Mouse (Mus musculus): ENCODE data around the gene Slc22a14.

The Slc22a14 gene

GRCm38 (mm10) chr9:119143372-119143771 lies 222.0 kb downstream of the Slc22a14 start:
- DNase-seq (ENCODE audit: low spot score in 2 of 2): no peak

- DNase-seq (ENCODE audit: low spot score in 2 of 2): no peak
These were observed 223.3 kb downstream of the Slc22a14 start for GRCm38 (mm10) chr9:119142066-119142465.

GRCm38 (mm10) chr9:119138836-119139235 lies 226.5 kb downstream of the Slc22a14 start:
- DNase-seq (ENCODE audit: low spot score in 2 of 2): no peak

GRCm38 (mm10) chr9:119130692-119131091 lies 234.7 kb downstream of the Slc22a14 start:
- DNase-seq (ENCODE audit: low spot score in 2 of 2): no peak

GRCm38 (mm10) chr9:119128436-119129181 lies 236.7 kb downstream of the Slc22a14 start:
- no peak for DNase-seq (ENCODE audit: low spot score in 2 of 2)

GRCm38 (mm10) chr9:119122596-119123369 lies 242.6 kb downstream of the Slc22a14 start:
- DNase-seq (ENCODE audit: low spot score in 2 of 2): no peak

GRCm38 (mm10) chr9:119120168-119120560 lies 245.2 kb downstream of the Slc22a14 start:
- no peak for DNase-seq (ENCODE audit: low spot score in 2 of 2)

All from heart, adult 9 months (tissue).